Mouse (Mus musculus) brain, embryonic 14.5 days (tissue): ENCODE results near the gene Tango2.

Experiments
- CTCF ChIP-seq: fragments of 200-500 bp; IDR thresholded peaks from 2 replicates; pipeline ENCODE4 v1.5.1; 2012; ENCODE audit warnings: inconsistent platforms, mild to moderate bottlenecking, moderate library complexity, borderline replicate concordance; ENCODE audit not compliant: insufficient read depth, insufficient read length; ENCODE audit errors: extremely low read depth
- POLR2A ChIP-seq: fragments of 200-500 bp; IDR thresholded peaks from 2 replicates; pipeline ENCODE4 v1.6.1; 2012; ENCODE audit warnings: mild to moderate bottlenecking, inconsistent platforms, borderline replicate concordance; ENCODE audit not compliant: poor library complexity, insufficient read depth, insufficient read length, severe bottlenecking; ENCODE audit errors: extremely low read depth

GRCm38 (mm10) chr16:18333976-18334375 is 13.9 kb downstream of the Tango2 start:
- TF ChIP-seq POLR2A (no peak), CTCF (no peak)
